Comparison of ENCODE assay signal across 7 mouse cellular contexts in the genomic region with DNA sequence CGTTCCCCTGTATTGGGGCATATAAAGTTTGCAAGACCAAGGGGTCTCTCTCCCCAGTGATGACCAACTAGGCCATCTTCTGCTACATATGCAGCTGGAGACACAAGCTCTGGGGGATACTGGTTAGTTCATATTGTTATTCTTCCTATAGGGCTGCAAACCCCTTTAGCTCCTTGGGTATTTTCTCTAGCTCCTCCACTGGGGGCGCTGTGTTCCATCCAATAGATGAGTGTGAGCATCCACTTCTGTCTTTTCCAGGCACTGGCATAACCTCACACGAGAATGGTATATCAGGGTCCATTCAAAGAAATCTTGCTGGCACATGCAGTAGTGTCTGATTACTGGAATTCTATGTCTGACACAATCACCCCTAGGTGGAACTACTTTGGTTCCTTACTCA.
DNase-seq lines count a peak whose midpoint lies in the region; ATAC-seq and TF ChIP-seq lines count a peak whose summit lies in the region.
"Not testable (repeated sequence)": the region's sequence is repeated elsewhere in the genome, so short reads cannot be mapped to it uniquely, and the experiment has no call there.

No protein-coding gene starts in this region.

- 39% methylated on average over 3 of the region's 3 CpGs for WGBS in heart, postnatal 0 days
- WGBS in limb, embryonic 11.5 days = 40% methylated on average over 3 of the region's 3 CpGs
- 51% methylated on average over 3 of the region's 3 CpGs for WGBS in midbrain, embryonic 10.5 days

- not testable (repeated sequence) for H3K4me3 ChIP-seq in heart, postnatal 0 days (ENCODE audit: low read depth, low read length); limb, embryonic 11.5 days (ENCODE audit: low read depth, low read length); midbrain, embryonic 10.5 days

- not testable (repeated sequence) for TF ChIP-seq EP300 in heart, postnatal 0 days (IDR thresholded peaks at IDR 0.05; ENCODE audit: low read depth)

- H3K27ac ChIP-seq in heart, postnatal 0 days (ENCODE audit: low read depth); limb, embryonic 11.5 days (replicated peaks; ENCODE audit: low read depth, low read length); midbrain, embryonic 10.5 days (replicated peaks): not testable (repeated sequence)

- not testable (repeated sequence) for H3K9ac ChIP-seq in heart, postnatal 0 days (replicated peaks; ENCODE audit: low read depth, low read length); limb, embryonic 11.5 days (ENCODE audit: low read length)

- ATAC-seq in heart, postnatal 0 days (ENCODE audit: insufficient read depth, low read depth); limb, embryonic 11.5 days (ENCODE audit: insufficient number of reproducible peaks, low FRiP score, low TSS enrichment, low read depth): not testable (repeated sequence)

- H3K9me3 ChIP-seq in heart, postnatal 0 days (replicated peaks; ENCODE audit: control insufficient read depth, low read length); limb, embryonic 11.5 days (ENCODE audit: control insufficient read depth, low read length); midbrain, embryonic 10.5 days (replicated peaks): not testable (repeated sequence)

- H3K4me2 ChIP-seq in heart, postnatal 0 days (ENCODE audit: low read depth, low read length); limb, embryonic 11.5 days (ENCODE audit: low read depth, severe bottlenecking): not testable (repeated sequence)

- peak; percentile 27 for TF ChIP-seq CTCF in heart, postnatal 0 days (IDR thresholded peaks at IDR 0.05; ENCODE audit: low read depth)

- DNase-seq in R1 (ENCODE audit: low read depth, low spot score) = peak; percentile 16
- peak; percentile 39 to 41 for DNase-seq in cerebellum, postnatal 10 days
- peak; percentile 2 for DNase-seq in embryo, embryonic 9.5 days (ENCODE audit: extremely low spot score)
- not testable (repeated sequence) for DNase-seq in heart, postnatal 0 days (ENCODE audit: low spot score)
- DNase-seq in kidney, postnatal 10 days = peak; percentile 11
- DNase-seq in limb, embryonic 11.5 days (ENCODE audit: low spot score) = peak; percentile 21
- peak; percentile 12 for DNase-seq in midbrain, embryonic 10.5 days (ENCODE audit: low spot score)

- H3K4me1 ChIP-seq in heart, postnatal 0 days (ENCODE audit: control insufficient read depth, insufficient read depth); limb, embryonic 11.5 days (ENCODE audit: control insufficient read depth, insufficient read depth, low read length); midbrain, embryonic 10.5 days: not testable (repeated sequence)

- not testable (repeated sequence) for H3K27me3 ChIP-seq in heart, postnatal 0 days (ENCODE audit: control insufficient read depth, insufficient read depth, low read length); limb, embryonic 11.5 days (ENCODE audit: control insufficient read depth, insufficient read depth, low read length); midbrain, embryonic 10.5 days (ENCODE audit: low read depth, poor library complexity, severe bottlenecking)

- not testable (repeated sequence) for H3K36me3 ChIP-seq in heart, postnatal 0 days (replicated peaks; ENCODE audit: control insufficient read depth, insufficient read depth, low read length); limb, embryonic 11.5 days (ENCODE audit: control insufficient read depth, insufficient read depth, low read length); midbrain, embryonic 10.5 days
